Mouse (Mus musculus) liver, embryonic 18 days (tissue): Measurements from ENCODE around the gene Fam221a. TPM values are rescaled to one million over a fixed set of nuclear protein-coding genes. Genes with fewer than 3 reads are reported as not detected.

Experiments used
- polyA plus RNA-seq: library from polyadenylated mRNA; depleted of rRNA; stranded (reverse); fragments of >200 nt; gene quantifications from 2 replicates; pipeline ENCODE4 v1.2.3, GENCODE M21; 2012; rRNA removed

Fam221a gene
- polyA plus RNA-seq, result 2.2 and 2.3 TPM in 2 replicates

GRCm38 (mm10) chr6:49367159-49368054 lies at the start of gene Fam221a:
Gene Fam221a, plus strand, starts transcription at chr6:49367739.

GRCm38 (mm10) chr6:49318966-49319594 lies 48.5 kb upstream of the Fam221a start, which contains the start of gene Ccdc126:
Gene Ccdc126, plus strand, starts transcription at chr6:49319274.

DNA sequence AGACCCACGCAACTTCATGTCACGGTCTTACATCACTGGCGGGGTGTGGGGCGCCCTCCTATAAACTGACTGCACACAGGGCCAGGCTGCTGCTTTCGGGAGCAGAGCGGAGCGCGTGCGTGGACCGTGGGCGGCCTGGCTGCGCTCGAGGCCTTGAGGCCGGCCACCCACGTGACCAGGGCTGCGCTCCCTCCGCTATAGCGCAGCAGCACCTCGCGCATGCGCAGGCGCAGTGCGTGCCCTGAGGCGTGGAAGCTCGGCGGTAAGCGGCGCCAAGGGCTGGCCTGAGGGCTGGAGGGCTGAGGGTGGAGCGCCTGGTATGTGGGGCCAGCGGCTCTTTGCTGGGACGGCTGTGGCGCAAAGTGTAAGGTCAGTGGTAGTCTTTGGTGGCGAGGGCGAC lies 27.8 kb downstream of the Fam221a start, which contains the start of gene Stk31:
Stk31 (plus strand) TSS at position 289 of the 400 bp plus-strand sequence.

Other genes with a start within 250 kb of the Fam221a start
- gene Igf2bp3, start 152.8 kb upstream of the Fam221a start, polyA plus RNA-seq, result 8.6 and 9.5 TPM in 2 replicates
- 48.8 and 52.4 TPM in 2 replicates for gene Tra2a, start 103.7 kb upstream of the Fam221a start, polyA plus RNA-seq
- 2.2 and 2.4 TPM in 2 replicates for gene Ccdc126, start 48.5 kb upstream of the Fam221a start, polyA plus RNA-seq
- gene Stk31, start 27.9 kb downstream of the Fam221a start, polyA plus RNA-seq, result not detected in 2 replicates